Mouse (Mus musculus) monocyte, adult 5-6 weeks (primary cell): Measurements from ENCODE around the gene Gm4340. TPM values are rescaled to one million over a fixed set of nuclear protein-coding genes. Genes with fewer than 3 reads are reported as not detected.
"Not testable (repeated sequence)": the region's sequence is repeated elsewhere in the genome, so short reads cannot be mapped to it uniquely, and the experiment has no call there.

Experiments
- ATAC-seq: fragments of 153-309, 156-312 bp; replicated peaks from 2 replicates; pipeline ENCODE4 v1.8.0; 2017; ENCODE audit warnings: mild to moderate bottlenecking; ENCODE audit not compliant: low TSS enrichment, insufficient number of reproducible peaks, severe bottlenecking, poor library complexity, low FRiP score
- total RNA-seq: library from RNA; stranded (forward); fragments of 200-1000, 200-491, 200-594 nt; gene quantifications from 3 replicates; pipeline ENCODE4 v1.2.3, GENCODE M21; 2017

The Gm4340 gene
- total RNA-seq, result not detected in 3 replicates

DNA sequence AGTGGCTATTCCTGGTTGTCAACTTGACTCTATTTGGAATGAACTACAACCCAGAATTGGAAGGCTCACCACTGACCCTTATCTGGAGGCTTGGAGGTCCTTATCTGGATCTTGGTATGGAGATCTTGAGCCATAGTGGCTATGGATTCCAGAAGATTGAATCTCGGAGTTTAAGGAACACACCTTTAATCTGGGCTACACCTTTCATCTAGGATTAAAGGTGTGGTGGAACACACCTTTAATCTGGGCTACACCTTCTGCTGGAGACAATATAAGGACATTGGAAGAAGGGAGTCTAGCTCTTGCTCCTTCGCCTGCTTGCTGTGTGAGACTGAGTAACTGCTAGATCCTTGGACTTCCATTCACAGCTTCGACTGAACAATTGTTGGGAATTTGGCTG is at the start of gene Gm4340:
Gene Gm4340 (plus strand): TSS at position 301 of the 400 bp plus-strand sequence.
- not testable (repeated sequence) for ATAC-seq

DNA sequence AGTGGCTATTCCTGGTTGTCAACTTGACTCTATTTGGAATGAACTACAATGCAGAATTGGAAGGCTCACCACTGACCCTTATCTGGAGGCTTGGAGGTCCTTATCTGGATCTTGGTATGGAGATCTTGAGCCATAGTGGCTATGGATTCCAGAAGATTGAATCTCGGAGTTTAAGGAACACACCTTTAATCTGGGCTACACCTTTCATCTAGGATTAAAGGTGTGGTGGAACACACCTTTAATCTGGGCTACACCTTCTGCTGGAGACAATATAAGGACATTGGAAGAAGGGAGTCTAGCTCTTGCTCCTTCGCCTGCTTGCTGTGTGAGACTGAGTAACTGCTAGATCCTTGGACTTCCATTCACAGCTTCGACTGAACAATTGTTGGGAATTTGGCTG is 42.6 kb upstream of the Gm4340 start, which contains the start of gene Gm6763:
Gene Gm6763 (plus strand): TSS at position 301 of the 400 bp plus-strand sequence.
- ATAC-seq, result not testable (repeated sequence)

DNA sequence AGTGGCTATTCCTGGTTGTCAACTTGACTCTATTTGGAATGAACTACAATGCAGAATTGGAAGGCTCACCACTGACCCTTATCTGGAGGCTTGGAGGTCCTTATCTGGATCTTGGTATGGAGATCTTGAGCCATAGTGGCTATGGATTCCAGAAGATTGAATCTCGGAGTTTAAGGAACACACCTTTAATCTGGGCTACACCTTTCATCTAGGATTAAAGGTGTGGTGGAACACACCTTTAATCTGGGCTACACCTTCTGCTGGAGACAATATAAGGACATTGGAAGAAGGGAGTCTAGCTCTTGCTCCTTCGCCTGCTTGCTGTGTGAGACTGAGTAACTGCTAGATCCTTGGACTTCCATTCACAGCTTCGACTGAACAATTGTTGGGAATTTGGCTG is 34.1 kb upstream of the Gm4340 start, which contains the start of gene Gm8764:
Gene Gm8764 (plus strand): TSS at position 301 of the 400 bp plus-strand sequence.
- not testable (repeated sequence) for ATAC-seq

DNA sequence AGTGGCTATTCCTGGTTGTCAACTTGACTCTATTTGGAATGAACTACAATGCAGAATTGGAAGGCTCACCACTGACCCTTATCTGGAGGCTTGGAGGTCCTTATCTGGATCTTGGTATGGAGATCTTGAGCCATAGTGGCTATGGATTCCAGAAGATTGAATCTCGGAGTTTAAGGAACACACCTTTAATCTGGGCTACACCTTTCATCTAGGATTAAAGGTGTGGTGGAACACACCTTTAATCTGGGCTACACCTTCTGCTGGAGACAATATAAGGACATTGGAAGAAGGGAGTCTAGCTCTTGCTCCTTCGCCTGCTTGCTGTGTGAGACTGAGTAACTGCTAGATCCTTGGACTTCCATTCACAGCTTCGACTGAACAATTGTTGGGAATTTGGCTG is 25.6 kb upstream of the Gm4340 start, which contains the start of gene Gm21304:
Gene Gm21304 (plus strand): TSS at position 301 of the 400 bp plus-strand sequence.
- ATAC-seq, result not testable (repeated sequence)

DNA sequence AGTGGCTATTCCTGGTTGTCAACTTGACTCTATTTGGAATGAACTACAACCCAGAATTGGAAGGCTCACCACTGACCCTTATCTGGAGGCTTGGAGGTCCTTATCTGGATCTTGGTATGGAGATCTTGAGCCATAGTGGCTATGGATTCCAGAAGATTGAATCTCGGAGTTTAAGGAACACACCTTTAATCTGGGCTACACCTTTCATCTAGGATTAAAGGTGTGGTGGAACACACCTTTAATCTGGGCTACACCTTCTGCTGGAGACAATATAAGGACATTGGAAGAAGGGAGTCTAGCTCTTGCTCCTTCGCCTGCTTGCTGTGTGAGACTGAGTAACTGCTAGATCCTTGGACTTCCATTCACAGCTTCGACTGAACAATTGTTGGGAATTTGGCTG is 17.1 kb upstream of the Gm4340 start, which contains the start of gene Gm21312:
Gene Gm21312 (plus strand): TSS at position 301 of the 400 bp plus-strand sequence.
- ATAC-seq, result not testable (repeated sequence)

DNA sequence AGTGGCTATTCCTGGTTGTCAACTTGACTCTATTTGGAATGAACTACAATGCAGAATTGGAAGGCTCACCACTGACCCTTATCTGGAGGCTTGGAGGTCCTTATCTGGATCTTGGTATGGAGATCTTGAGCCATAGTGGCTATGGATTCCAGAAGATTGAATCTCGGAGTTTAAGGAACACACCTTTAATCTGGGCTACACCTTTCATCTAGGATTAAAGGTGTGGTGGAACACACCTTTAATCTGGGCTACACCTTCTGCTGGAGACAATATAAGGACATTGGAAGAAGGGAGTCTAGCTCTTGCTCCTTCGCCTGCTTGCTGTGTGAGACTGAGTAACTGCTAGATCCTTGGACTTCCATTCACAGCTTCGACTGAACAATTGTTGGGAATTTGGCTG is 8.6 kb upstream of the Gm4340 start, which contains the start of gene Gm20765:
Gene Gm20765 (plus strand): TSS at position 301 of the 400 bp plus-strand sequence.
- ATAC-seq, result not testable (repeated sequence)

DNA sequence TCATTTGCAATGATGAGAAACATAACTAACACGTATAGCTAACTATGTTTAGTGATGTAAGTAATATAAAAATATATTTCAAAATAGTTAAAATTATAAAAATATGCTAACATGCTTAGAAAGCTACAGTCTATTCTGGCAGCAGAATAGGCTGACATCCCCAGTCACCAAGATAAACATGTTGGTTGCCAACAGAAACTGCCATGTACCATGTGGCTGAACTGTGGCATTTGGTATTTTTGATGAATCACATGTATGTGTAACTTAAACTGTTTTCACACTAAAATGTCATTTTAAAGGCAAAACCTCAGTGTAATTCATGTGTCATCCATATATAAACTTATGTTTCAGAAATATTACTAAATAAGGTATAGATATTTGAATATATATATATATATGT is 15.8 kb downstream of the Gm4340 start:
- no peak for ATAC-seq

DNA sequence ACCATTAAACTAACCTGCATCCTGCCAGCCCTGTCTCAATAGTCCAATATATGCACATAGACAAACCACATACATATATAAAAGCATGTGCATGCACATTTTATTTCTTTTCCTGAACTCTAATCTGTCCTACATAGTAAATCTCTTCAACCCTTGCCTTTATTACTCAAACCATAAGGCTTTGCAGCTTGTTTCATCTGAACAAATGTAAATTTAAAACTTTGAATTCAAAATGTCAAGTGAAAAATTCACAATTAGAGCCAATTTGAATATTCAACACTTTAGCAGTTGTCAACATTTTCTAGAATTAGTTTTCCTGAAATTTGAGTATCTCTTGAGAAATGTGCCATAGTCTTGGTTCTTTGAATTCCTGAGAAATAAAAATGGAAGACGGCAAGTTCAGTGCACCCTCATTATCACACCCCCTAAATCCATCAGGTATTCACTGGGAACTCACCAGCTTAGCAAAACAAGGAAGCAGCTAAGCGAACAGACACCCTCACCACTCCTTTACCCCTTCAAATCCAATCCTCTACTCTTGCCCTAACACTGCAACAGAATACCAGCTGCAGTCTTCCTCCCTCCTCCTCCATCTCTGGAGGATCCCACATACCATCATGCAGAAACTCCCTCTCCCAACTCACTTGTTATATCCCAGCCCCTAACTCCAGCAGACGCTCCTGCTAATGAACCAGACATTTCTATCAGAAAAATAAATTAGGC is 16.6 kb downstream of the Gm4340 start:
- no peak for ATAC-seq

DNA sequence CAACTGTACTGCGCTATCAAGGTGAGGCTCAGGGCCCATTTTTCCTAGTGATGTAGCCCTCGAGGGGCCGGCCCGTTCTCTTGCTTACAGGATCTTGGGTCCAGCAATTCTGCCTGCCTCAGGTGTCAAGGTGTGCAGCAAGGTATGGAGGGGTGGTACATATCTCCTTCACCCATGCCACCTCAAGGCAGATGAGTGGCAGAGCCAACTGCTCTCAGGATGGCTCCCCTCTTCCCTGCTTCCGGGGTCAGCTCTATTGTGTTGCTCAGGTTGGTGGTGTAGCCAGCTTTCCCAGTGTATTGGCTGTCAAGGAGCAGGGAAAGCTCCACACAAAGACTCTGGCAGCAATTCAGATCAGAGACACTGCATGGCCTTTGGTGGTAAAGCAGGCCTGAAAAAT is 20.7 kb downstream of the Gm4340 start:
- no peak; the same call in 1 of the 2 replicates for ATAC-seq

DNA sequence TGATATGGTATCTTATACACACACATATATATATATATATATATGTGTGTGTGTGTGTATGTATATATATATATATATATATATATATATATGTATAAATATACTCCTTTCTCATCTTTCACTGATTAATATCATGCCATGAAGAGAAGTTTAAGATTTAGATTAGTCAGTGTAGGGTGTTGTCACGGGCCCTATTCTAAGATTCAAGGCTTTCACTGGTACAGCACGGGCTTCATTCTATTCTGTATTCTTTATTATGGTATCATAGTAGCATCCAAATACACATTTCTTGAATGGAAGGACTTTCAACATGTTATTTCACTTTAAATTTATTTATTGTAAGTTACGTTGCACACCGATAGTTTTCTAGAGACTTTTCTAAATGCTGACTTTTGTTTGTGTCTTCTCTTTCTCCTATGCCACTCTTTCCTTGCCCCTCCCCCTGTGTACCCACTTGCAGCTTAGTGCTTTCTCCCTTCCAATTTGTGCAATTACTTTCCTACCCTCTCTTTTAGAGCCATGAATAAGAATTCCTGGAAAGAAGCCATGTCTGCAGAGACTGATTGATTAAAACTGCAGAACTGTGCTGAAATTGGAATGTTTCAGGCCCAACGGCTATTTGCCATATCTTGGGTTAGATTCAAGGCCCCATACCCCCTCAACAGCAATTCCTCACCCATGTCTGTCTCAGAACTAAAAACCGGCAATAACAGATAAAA is 26.6 kb downstream of the Gm4340 start:
- no peak for ATAC-seq

Other genes starting within 250 kb of the Gm4340 start
- not detected in 3 replicates for gene Gm21293, start 51.1 kb upstream of the Gm4340 start, total RNA-seq
- not detected in 3 replicates for gene Gm6763, start 42.5 kb upstream of the Gm4340 start, total RNA-seq
- gene Gm8764, start 34.0 kb upstream of the Gm4340 start, total RNA-seq, result not detected in 3 replicates
- gene Gm21304, start 25.5 kb upstream of the Gm4340 start, total RNA-seq, result not detected in 3 replicates
- gene Gm21312, start 17.0 kb upstream of the Gm4340 start, total RNA-seq, result not detected in 3 replicates
- gene Gm20765, start 8.5 kb upstream of the Gm4340 start, total RNA-seq, result not detected in 3 replicates